In the genomic region with DNA sequence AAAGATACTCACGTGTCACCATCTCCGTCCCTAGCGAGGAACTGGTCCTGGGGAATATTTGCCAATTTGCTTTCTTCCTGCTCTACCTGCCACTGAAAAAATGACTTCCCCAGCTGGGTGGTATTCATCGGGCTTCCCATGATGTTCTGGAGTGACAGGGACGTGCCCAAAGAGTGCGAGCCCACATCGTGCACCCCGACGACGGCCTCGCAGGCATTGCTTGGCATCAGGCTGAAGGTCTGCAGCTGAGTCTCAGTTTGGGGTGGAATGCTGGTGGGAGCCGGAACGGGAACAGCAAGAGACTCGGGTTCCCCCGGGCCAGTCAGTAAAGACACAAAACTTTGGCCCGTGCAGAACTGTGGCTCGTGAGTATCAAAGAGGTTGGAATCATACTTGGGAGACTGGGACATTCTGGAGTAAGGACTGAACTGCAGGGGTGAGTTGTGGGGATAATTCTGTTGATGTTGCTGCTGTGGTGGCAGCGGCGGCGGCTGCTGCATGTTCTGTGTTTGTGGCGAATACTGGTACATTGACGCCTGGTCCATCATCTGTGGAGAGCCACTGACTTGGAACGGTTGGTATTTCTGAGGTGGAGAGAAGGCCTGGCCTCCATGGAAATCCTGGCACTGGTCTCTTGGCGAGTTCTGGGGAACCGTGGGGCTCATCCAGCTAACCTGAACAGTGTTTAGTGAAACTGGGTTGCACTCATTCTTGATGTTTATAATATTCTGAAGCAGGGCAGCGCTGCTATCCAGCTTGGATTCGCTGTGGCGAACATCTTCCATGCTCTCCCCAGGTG, we compare ENCODE assay signal across 20 mouse cellular contexts. TPM values are rescaled to one million over a fixed set of nuclear protein-coding genes. Genes with fewer than 3 reads are reported as not detected.
DNase-seq lines count a peak whose midpoint lies in the region; ATAC-seq and TF ChIP-seq lines count a peak whose summit lies in the region.
"Had no signal": no experiment of that assay in that cellular context is flagged by ENCODE, and none has a peak within 500 bp of the region (broad histone marks: within the 10 kb centered on the region; RNA-seq: fewer than 3 reads in every experiment).

No protein-coding gene starts in this region.

- no peaks in the 10 kb centered on the region for H3K27me3 ChIP-seq in liver, adult 2 months (ENCODE audit: control insufficient read depth, insufficient read depth, low read length)
- peaks cover 19% of the 10 kb centered on the region for H3K27me3 ChIP-seq in liver, embryonic 12.5 days (replicated peaks)
- H3K27me3 ChIP-seq in stomach, embryonic 15.5 days (replicated peaks), result no peaks in the 10 kb centered on the region
- no peaks in the 10 kb centered on the region for H3K27me3 ChIP-seq in forebrain, embryonic 16.5 days (replicated peaks; ENCODE audit: control insufficient read depth, insufficient read depth, low read length)
- H3K27me3 ChIP-seq: embryonic facial prominence, embryonic 12.5 days; heart, embryonic 15.5 days; Patski had no signal

- no peak for TF ChIP-seq POLR2A in liver, adult 2 months (IDR thresholded peaks at IDR 0.05; ENCODE audit: extremely low read depth, insufficient read depth, low read length)

- no peaks in the 10 kb centered on the region for H3K9me3 ChIP-seq in liver, embryonic 12.5 days (replicated peaks)
- no peaks in the 10 kb centered on the region for H3K9me3 ChIP-seq in stomach, embryonic 15.5 days
- no peaks in the 10 kb centered on the region for H3K9me3 ChIP-seq in forebrain, embryonic 16.5 days (ENCODE audit: control insufficient read depth, low read length)
- H3K9me3 ChIP-seq: embryonic facial prominence, embryonic 12.5 days; heart, embryonic 15.5 days; liver, embryonic 15.5 days; midbrain, embryonic 15.5 days had no signal

- peaks cover 19% of the 10 kb centered on the region for H3K79me2 ChIP-seq in liver, adult 2 months (ENCODE audit: control insufficient read depth, insufficient read depth, low read length)

- H3K9ac ChIP-seq in liver, adult 2 months (ENCODE audit: low read depth, low read length), result no peak overlapping the region
- H3K9ac ChIP-seq in liver, embryonic 12.5 days, result no peak overlapping the region
- H3K9ac ChIP-seq in stomach, embryonic 15.5 days, result no peak overlapping the region
- no peak overlapping the region for H3K9ac ChIP-seq in forebrain, embryonic 16.5 days (replicated peaks; ENCODE audit: low read depth, low read length)
- H3K9ac ChIP-seq: embryonic facial prominence, embryonic 12.5 days; liver, embryonic 15.5 days; midbrain, embryonic 15.5 days had no signal

- DNase-seq in CD4-positive, CD25-positive, alpha-beta regulatory T cell, adult 2 months (ENCODE audit: low read depth, low spot score), result peak; percentile 25
- DNase-seq in liver, adult 2 months (ENCODE audit: extremely low read depth, low read depth, low spot score), result peak; percentile 48
- DNase-seq in induced T-regulatory cell, adult 2 months (ENCODE audit: low read depth), result peak; percentile 29
- DNase-seq in heart, adult 18-20 months, result no peak
- DNase-seq: adrenal gland, postnatal 25 days; cerebellum, adult 8-10 months; gastrocnemius, adult 2 months; thymus, postnatal 14 days had no signal

- peaks cover 11% of the 10 kb centered on the region; the same call in 1 of the 2 replicates for H3K4me1 ChIP-seq in liver, adult 2 months (ENCODE audit: control insufficient read depth, insufficient read depth, low read length)
- peaks cover 14% of the 10 kb centered on the region for H3K4me1 ChIP-seq in liver, embryonic 12.5 days
- peaks cover 8% of the 10 kb centered on the region; the same call in 1 of the 2 replicates for H3K4me1 ChIP-seq in stomach, embryonic 15.5 days
- peaks cover 13% of the 10 kb centered on the region for H3K4me1 ChIP-seq in forebrain, embryonic 16.5 days (replicated peaks; ENCODE audit: control insufficient read depth, insufficient read depth, low read length)

- H3K27ac ChIP-seq in liver, adult 2 months (replicated peaks; ENCODE audit: insufficient read depth, low read depth, low read length), result no peak overlapping the region
- H3K27ac ChIP-seq in liver, embryonic 12.5 days, result no peak overlapping the region
- peak overlapping the region; percentile 23; the same call in 1 of the 2 replicates for H3K27ac ChIP-seq in stomach, embryonic 15.5 days
- H3K27ac ChIP-seq in forebrain, embryonic 16.5 days (ENCODE audit: low read length), result no peak overlapping the region
- H3K27ac ChIP-seq: embryonic facial prominence, embryonic 12.5 days; gastrocnemius, adult 2 months; heart, embryonic 15.5 days; left cerebral cortex, adult 2 months; liver, embryonic 15.5 days; midbrain, embryonic 15.5 days had no signal

- no peak overlapping the region for H3K4me3 ChIP-seq in liver, adult 2 months (ENCODE audit: insufficient read depth, low read depth, low read length)
- H3K4me3 ChIP-seq in liver, embryonic 12.5 days, result no peak overlapping the region
- H3K4me3 ChIP-seq in stomach, embryonic 15.5 days (replicated peaks), result no peak overlapping the region
- no peak overlapping the region for H3K4me3 ChIP-seq in forebrain, embryonic 16.5 days (replicated peaks; ENCODE audit: low read length)
- H3K4me3 ChIP-seq: embryonic facial prominence, embryonic 12.5 days; left cerebral cortex, adult 2 months; liver, embryonic 15.5 days; midbrain, embryonic 15.5 days had no signal

- no peak for TF ChIP-seq CTCF in liver, adult 2 months (IDR thresholded peaks at IDR 0.05; ENCODE audit: low read depth, low read length)

- ATAC-seq in CD4-positive, CD25-positive, alpha-beta regulatory T cell, adult 4 months, result no peak
- no peak for ATAC-seq in liver, embryonic 12.5 days
- ATAC-seq in stomach, embryonic 15.5 days (ENCODE audit: insufficient read depth, low FRiP score, low read depth), result no peak
- ATAC-seq in forebrain, embryonic 16.5 days, result no peak
- ATAC-seq: activated CD4-positive, CD25-positive, alpha-beta regulatory T cell, adult 4 months; inflammation-experienced regulatory T-cells, adult 6 months; midbrain, embryonic 15.5 days; Patski had no signal

- no peak overlapping the region for H3K4me2 ChIP-seq in liver, embryonic 12.5 days
- H3K4me2 ChIP-seq in stomach, embryonic 15.5 days, result no peak overlapping the region
- no peak overlapping the region for H3K4me2 ChIP-seq in forebrain, embryonic 16.5 days (ENCODE audit: low read length)
- H3K4me2 ChIP-seq: midbrain, embryonic 15.5 days had no signal

- H3K36me3 ChIP-seq in liver, adult 2 months (ENCODE audit: control insufficient read depth, insufficient read depth, low read length), result peaks cover 45% of the 10 kb centered on the region
- H3K36me3 ChIP-seq in liver, embryonic 12.5 days, result peaks cover 49% of the 10 kb centered on the region
- H3K36me3 ChIP-seq in stomach, embryonic 15.5 days, result peaks cover 41% of the 10 kb centered on the region
- peaks cover 20% of the 10 kb centered on the region for H3K36me3 ChIP-seq in forebrain, embryonic 16.5 days (ENCODE audit: control insufficient read depth, insufficient read depth)

- WGBS in liver, adult 2 months, result 86% methylated on average over 28 of the region's 28 CpGs
- 90% methylated on average over 28 of the region's 28 CpGs for WGBS in liver, embryonic 12.5 days (ENCODE audit: insufficient replicate concordance)
- WGBS in stomach, embryonic 15.5 days, result 89% methylated on average over 28 of the region's 28 CpGs
- WGBS in forebrain, embryonic 16.5 days, result 95% methylated on average over 28 of the region's 28 CpGs

RNA-seq across cellular contexts. Expression of gene Nfkbiz, which starts 20.8 kb away (rescaled TPM):
- 10 to 100 TPM; 33.2 to 39.6 TPM for polyA plus RNA-seq in CD4-positive, CD25-positive, alpha-beta regulatory T cell, adult 4 months (2017; shearing (Covaris generic))
- 3.7 and 4.2 TPM in 2 replicates for total RNA-seq in liver, adult 2 months (2014; rRNA removed)
- 4.1 and 4.5 TPM in 2 replicates for polyA plus RNA-seq in liver, adult 2 months (2012; rRNA removed)
- polyA plus RNA-seq in liver, embryonic 12.5 days (2016; fragmentation: Nextera tagmentation; extraction: Ambion mirVana), result 2.4 and 2.6 TPM in 2 replicates
- polyA plus RNA-seq in stomach, embryonic 15.5 days (2015; fragmentation: Nextera tagmentation; extraction: Ambion mirVana), result 8.1 and 9.4 TPM in 2 replicates
- total RNA-seq in heart, adult 18-20 months (2021), result 1 to 10 TPM; 1.8 to 2.3 TPM
- polyA plus RNA-seq in forebrain, embryonic 16.5 days (2015; fragmentation: Nextera tagmentation; extraction: Ambion mirVana), result 1.3 and 1.6 TPM in 2 replicates

Comparison
In these comparisons a context has a peak if more than half of its experiments do, and no peak if none do; other contexts are left out.
1. DNase-seq: peak in CD4-positive, CD25-positive, alpha-beta regulatory T cell, adult 2 months (single experiment), liver, adult 2 months (single experiment) and induced T-regulatory cell, adult 2 months (single experiment); none in heart, adult 18-20 months (0 of 2).